Mouse (Mus musculus): Measurements from ENCODE around the gene Gm16867.
"Not testable (repeated sequence)": the region's sequence is repeated elsewhere in the genome, so short reads cannot be mapped to it uniquely, and the experiment has no call there.

The Gm16867 gene

GRCm38 (mm10) chr14:69503174-69503573 lies at the start of gene Gm16867:
Gene Gm16867 (minus strand): TSS chr14:69503362.
- not testable (repeated sequence) for DNase-seq (ENCODE audit: low spot score)

DNA sequence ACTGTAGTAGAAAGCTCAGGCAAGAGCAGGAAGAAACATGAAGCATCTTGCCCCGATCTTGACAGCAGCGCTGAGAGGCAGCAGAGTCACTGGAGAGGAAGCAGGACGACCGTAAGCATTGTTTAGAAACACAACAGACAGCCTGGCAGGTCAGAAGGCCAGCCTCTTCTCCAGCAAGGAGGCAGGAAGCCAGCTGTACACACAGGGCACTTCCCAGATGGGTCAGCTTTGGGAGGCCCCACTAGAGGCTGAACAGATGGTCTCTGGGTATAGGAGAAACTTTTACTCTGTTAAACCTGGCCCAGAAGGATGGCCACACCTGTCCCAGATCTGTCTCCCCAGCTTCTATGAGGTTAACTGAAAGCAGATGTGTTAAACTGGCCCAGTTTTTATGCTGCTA lies 44.1 kb upstream of the Gm16867 start:
- DNase-seq (ENCODE audit: low spot score): not testable (repeated sequence)

DNA sequence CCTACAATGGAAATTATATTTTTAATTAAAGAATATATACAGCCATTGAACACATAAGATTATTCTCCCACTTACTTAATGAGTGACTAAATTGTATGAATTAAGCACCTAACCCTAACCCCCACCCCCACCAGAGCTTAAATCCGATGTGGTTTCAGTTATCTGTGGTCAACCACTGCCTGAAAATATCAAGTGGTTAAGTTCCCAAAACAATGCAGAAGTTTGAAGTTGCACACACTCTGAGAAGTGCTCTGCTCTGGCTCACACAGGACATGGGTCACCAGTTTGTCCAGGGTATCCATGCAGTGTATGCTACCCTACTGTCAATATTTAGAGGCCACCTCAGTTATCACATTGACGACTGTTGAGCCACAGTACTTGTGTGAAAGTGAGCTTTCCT lies 41.9 kb upstream of the Gm16867 start:
- not testable (repeated sequence) for DNase-seq (ENCODE audit: low spot score)

DNA sequence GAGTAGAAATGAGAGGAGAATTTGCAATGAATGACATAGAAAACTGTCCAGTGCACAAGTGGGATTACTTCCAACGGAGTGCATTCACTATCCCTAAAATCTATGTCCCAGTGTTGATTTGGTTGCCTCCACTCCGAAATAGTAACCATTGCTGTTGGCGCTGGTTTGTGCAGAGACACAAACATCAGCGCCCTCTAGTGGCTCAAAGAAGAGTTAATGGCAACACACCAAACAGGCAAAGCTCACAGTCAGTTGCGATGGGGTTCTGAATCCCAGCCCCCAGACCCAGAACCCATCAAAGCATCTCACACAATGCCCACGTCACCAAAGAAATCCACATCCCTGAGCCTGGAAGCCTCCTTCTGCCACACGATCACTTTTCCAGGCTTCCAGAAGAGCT lies 40.9 kb upstream of the Gm16867 start:
- DNase-seq (ENCODE audit: low spot score): not testable (repeated sequence)

GRCm38 (mm10) chr14:69542695-69543094 lies 39.5 kb upstream of the Gm16867 start:
- DNase-seq (ENCODE audit: low spot score): not testable (repeated sequence)

DNA sequence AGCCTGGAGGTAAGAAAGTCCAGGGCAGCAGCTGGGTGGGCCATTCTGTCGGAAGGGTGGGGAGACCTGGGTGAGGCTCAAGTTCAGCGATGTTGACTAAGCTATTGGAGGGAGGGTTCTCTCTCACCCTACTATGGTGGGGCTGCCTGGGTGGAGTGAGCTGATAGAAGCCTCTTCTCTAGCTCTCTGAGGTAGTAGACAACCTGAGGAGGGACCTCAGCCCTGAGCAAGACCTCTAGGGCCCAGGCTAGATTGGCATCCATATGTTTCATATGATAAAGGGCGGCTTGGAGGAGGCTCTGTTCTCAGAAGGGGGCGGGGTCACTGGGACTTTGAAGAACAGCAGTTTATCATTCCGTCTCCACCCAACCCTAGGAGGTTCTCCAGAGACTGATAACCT lies 37.0 kb upstream of the Gm16867 start:
- not testable (repeated sequence) for DNase-seq (ENCODE audit: low spot score)

GRCm38 (mm10) chr14:69536539-69536938 lies 33.4 kb upstream of the Gm16867 start:
- DNase-seq (ENCODE audit: low spot score): not testable (repeated sequence)

- not testable (repeated sequence) for DNase-seq (ENCODE audit: low spot score)
Observed at GRCm38 (mm10) chr14:69526202-69526601, 23.0 kb upstream of the Gm16867 start.

GRCm38 (mm10) chr14:69523001-69523400 lies 19.8 kb upstream of the Gm16867 start:
- not testable (repeated sequence) for DNase-seq (ENCODE audit: low spot score)

DNA sequence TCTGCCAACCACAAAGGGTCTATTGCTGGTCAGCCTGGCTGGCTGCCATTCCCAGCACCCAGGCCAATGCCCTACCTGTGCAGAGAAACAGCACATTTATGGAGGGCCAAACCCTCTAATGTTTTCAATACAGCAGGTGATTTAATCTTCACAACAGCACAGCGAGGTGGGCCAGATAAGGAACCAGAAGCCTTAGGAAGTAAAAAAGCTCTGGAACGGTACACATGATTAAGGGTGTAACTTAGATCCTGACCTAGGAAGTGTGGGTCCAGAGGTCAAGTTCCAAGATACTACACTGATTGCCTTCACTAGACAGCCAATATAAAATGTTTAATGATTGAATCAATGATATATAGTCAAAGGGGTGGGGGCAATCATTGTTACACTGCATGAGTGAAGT lies 17.6 kb upstream of the Gm16867 start:
- DNase-seq (ENCODE audit: low spot score): not testable (repeated sequence)

DNA sequence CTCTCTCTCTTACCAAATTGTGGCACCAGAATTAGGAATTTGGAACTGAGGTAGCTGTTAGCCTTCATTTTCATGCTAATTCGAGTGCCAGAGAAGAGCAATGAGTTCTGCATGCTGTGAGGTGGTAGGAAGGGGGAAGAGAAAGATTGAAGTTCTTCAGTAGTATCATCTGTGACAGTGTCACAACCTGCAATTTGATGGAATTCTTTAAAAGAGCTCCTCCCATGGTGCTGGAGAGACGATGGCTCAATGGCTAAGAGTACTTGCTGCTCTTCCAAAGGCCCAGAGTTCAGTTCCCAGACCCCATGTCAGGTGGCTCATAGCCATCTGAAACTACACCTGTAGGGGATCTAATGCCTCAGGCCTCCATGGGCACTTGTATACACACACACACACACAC lies 9.3 kb upstream of the Gm16867 start, which contains the start of gene Gm27179:
Gm27179 (minus strand) TSS at position 101 of the 400 bp plus-strand sequence.
- not testable (repeated sequence) for DNase-seq (ENCODE audit: low spot score)

DNA sequence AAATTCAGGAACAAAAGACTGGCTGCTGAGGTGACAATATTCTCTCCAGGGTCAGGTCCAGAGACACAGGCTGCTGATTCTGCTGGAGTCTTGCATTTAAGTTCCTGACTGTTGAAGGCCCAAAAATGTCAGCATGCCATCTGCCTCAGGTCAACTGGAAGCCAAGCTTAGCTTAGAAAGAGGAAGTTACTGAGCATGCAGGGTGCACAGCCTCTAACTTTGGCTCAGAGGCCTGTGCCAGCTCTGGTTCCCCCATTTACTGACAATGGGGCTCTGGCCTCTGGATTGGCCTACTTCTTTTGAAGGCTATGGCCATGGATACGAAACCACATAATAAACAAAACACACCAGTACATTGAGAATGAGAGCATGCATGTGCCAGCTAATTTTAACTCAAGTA lies 3.8 kb upstream of the Gm16867 start:
- DNase-seq (ENCODE audit: low spot score): not testable (repeated sequence)

GRCm38 (mm10) chr14:69502440-69503150 lies 567 bp downstream of the Gm16867 start:
- DNase-seq (ENCODE audit: low spot score): not testable (repeated sequence)

GRCm38 (mm10) chr14:69496259-69496658 lies 6.9 kb downstream of the Gm16867 start:
- DNase-seq (ENCODE audit: low spot score): not testable (repeated sequence)

GRCm38 (mm10) chr14:69494946-69495345 lies 8.2 kb downstream of the Gm16867 start:
- not testable (repeated sequence) for DNase-seq (ENCODE audit: low spot score)

GRCm38 (mm10) chr14:69494522-69494921 lies 8.6 kb downstream of the Gm16867 start:
- DNase-seq (ENCODE audit: low spot score): not testable (repeated sequence)

DNA sequence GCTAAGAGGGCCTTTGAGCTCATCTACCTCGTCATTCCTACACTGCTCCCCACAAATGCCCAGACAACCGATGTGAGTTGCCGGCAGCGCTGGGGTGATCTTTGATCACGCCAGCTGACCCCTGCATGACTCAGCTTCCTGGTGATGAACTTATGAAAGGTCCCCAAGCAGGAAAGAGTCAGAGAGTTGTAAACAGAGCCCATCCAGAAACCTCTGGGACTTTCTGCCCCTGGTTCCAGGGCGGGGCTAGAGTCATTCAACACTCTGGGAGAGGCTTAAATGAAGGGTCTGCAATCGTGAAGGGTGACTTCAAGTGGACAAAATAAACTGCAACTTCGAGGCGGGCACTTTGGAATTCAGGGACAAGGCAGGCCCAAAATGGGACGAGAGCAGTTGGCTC lies 15.2 kb downstream of the Gm16867 start:
- DNase-seq (ENCODE audit: low spot score): not testable (repeated sequence)

- not testable (repeated sequence) for DNase-seq (ENCODE audit: low spot score)
Observed at GRCm38 (mm10) chr14:69485466-69486135, 17.6 kb downstream of the Gm16867 start.

DNA sequence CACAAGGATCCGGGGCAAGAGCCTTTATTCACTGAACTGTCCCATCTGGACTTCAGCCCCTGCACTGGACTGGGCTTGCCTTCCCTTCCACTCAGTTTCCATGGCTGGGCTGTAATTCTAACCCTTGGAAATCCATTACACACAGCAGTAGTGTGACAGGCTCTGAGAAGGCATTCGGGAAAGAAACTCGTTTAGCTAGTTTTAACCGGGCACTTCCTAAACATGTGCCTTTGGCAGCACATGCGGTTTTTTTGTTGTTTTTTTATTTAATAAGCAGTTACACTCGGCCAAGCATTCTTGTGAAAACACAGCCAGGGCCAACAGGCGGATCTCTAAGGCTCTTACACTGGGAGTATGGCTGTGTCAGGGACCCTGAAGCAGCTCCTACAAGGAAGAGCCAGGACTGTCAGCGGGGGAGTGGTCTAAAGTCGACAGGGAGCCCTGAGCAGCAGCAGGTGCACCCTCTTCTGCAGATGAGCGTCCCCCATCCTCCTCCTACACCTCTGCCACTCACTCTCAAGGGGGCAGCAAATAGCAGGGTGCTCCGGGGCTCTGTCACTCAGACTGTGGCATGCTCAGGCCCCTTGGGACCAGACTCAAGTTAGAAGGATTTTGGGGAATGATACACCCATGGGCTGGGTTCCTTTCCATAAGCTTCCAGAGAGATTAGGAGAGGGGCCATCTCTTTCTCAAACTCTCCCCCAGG lies 29.1 kb downstream of the Gm16867 start:
- not testable (repeated sequence) for DNase-seq (ENCODE audit: low spot score)

GRCm38 (mm10) chr14:69473322-69473721 lies 29.8 kb downstream of the Gm16867 start:
- not testable (repeated sequence) for DNase-seq (ENCODE audit: low spot score)

DNA sequence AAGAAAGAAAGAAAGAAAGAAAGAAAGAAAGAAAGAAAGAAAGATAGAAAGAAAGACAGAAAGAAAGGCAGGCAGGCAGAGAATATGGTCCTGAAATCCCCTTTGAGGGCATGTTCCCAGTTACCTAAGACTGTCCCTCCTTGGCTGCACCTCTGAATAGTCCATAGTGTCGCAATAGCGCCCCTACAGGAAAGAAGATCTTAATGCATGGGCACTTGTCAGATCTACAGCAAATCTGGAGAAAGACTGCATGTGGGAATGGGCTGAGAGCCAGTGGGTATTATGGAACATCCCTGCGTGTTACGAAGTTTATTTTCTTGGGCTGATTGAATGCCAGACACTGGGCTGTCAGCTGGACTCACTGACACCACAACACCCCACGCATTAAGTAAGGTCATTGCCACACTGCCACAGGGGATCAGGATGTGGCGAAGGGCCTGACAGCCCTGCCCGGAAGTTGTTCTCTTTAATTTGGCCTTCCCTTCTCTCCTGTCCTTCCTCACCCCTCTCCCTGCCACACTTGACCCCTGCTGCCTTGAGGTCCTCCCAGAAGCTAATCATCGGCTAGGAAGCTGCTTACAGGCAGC lies 32.9 kb downstream of the Gm16867 start:
- not testable (repeated sequence) for DNase-seq (ENCODE audit: low spot score)

All from MN1 (cell line).